Mouse (Mus musculus) forebrain, embryonic 15.5 days (tissue): ENCODE measurements around the gene Ank3. TPM values are rescaled to one million over a fixed set of nuclear protein-coding genes. Genes with fewer than 3 reads are reported as not detected.

Experiments
- ATAC-seq: fragments of 200-750 bp; cut with Nextera tagmentation; replicated peaks from 2 replicates; pipeline ENCODE4 v1.8.0; 2017; ENCODE audit warnings: mild to moderate bottlenecking, moderate TSS enrichment, moderate library complexity
- H3K27ac ChIP-seq: fragments of 300-500 bp; sonication (generic); replicated peaks from 2 replicates; pipeline ENCODE4 v1.5.1; 2015; ENCODE audit warnings: mild to moderate bottlenecking, inconsistent platforms
- H3K27me3 ChIP-seq: fragments of 300-500 bp; sonication (generic); 2 replicates; pipeline ENCODE4 v1.6.1; 2015; ENCODE audit warnings: inconsistent platforms
- H3K36me3 ChIP-seq: fragments of 300-500 bp; sonication (generic); 2 replicates; pipeline ENCODE4 v1.6.1; 2015; ENCODE audit warnings: mild to moderate bottlenecking, inconsistent platforms
- H3K4me1 ChIP-seq: fragments of 300-500 bp; sonication (generic); 2 replicates; pipeline ENCODE4 v1.6.1; 2015; ENCODE audit warnings: inconsistent platforms
- H3K4me2 ChIP-seq: fragments of 300-500 bp; sonication (generic); replicated peaks from 2 replicates; pipeline ENCODE4 v1.6.1; 2015; ENCODE audit warnings: mild to moderate bottlenecking, inconsistent platforms
- H3K4me3 ChIP-seq: fragments of 300-500 bp; sonication (generic); 2 replicates; pipeline ENCODE4 v1.5.1; 2015; ENCODE audit warnings: mild to moderate bottlenecking, inconsistent platforms
- H3K9ac ChIP-seq: fragments of 300-500 bp; sonication (generic); replicated peaks from 2 replicates; pipeline ENCODE4 v1.6.1; 2015; ENCODE audit warnings: mild to moderate bottlenecking, inconsistent platforms
- H3K9me3 ChIP-seq: fragments of 300-500 bp; sonication (generic); 2 replicates; pipeline ENCODE4 v1.6.1; 2016; ENCODE audit warnings: inconsistent platforms
- WGBS: fragments of 180-500 bp; shearing (Covaris S2); methylation state at CpG from one replicate; pipeline ENCODE4 v1.1.7; 2015; ENCODE audit warnings: mixed read lengths; 5-methylcytosine and 5-hydroxymethylcytosine counted together
- polyA plus RNA-seq: library from polyadenylated mRNA; unstranded; fragments of >200 nt; fragmentation: Nextera tagmentation; extraction: Ambion mirVana; gene quantifications from 2 replicates; pipeline ENCODE4 v1.2.1, GENCODE M21; 2015

Gene Ank3
- polyA plus RNA-seq, 1 experiment from 2014 or later: 91.2 TPM

GRCm38 (mm10) chr10:69579585-69579984 is 181.0 kb downstream of the Ank3 start:
- H3K4me3 ChIP-seq: no peak overlapping the region
- no peak overlapping the region for H3K27ac ChIP-seq
- 64% methylated on average over 12 of the region's 12 CpGs for whole genome bisulfite sequencing
- ATAC-seq: no peak
- H3K4me2 ChIP-seq: no peak overlapping the region
- no peaks in the 10 kb centered on the region for H3K27me3 ChIP-seq
- peaks cover 29% of the 10 kb centered on the region for H3K4me1 ChIP-seq
- H3K36me3 ChIP-seq: no peaks in the 10 kb centered on the region
- no peaks in the 10 kb centered on the region for H3K9me3 ChIP-seq
- H3K9ac ChIP-seq: no peak overlapping the region

GRCm38 (mm10) chr10:69581525-69581924 is 183.0 kb downstream of the Ank3 start:
- Histone ChIP-seq H3K9ac (no peak overlapping the region), H3K4me1 (peaks cover 21% of the 10 kb centered on the region), H3K4me2 (no peak overlapping the region), H3K27me3 (no peaks in the 10 kb centered on the region), H3K4me3 (no peak overlapping the region), H3K36me3 (no peaks in the 10 kb centered on the region), H3K9me3 (no peaks in the 10 kb centered on the region), H3K27ac (no peak overlapping the region)
- WGBS: 93% methylated on average over 2 of the region's 2 CpGs
- ATAC-seq: no peak

- Histone ChIP-seq H3K9ac (no peak overlapping the region), H3K9me3 (no peaks in the 10 kb centered on the region), H3K27ac (peak overlapping the region; percentile 43; the same call in 1 of the 2 replicates), H3K27me3 (no peaks in the 10 kb centered on the region), H3K4me1 (peaks cover 11% of the 10 kb centered on the region), H3K36me3 (no peaks in the 10 kb centered on the region), H3K4me2 (no peak overlapping the region), H3K4me3 (no peak overlapping the region)
- ATAC-seq: no peak; the same call in 1 of the 2 replicates
- 35% methylated on average over 11 of the region's 11 CpGs for WGBS
These were observed 185.4 kb downstream of the Ank3 start for GRCm38 (mm10) chr10:69583874-69584481.

- WGBS: 83% methylated on average over 5 of the region's 5 CpGs
- no peak for ATAC-seq
- H3K9ac ChIP-seq: no peak overlapping the region
- H3K27ac ChIP-seq: no peak overlapping the region
- H3K4me2 ChIP-seq: no peak overlapping the region
- H3K9me3 ChIP-seq: no peaks in the 10 kb centered on the region
- H3K27me3 ChIP-seq: no peaks in the 10 kb centered on the region
- H3K36me3 ChIP-seq: no peaks in the 10 kb centered on the region
- no peak overlapping the region for H3K4me3 ChIP-seq
- H3K4me1 ChIP-seq: peaks cover 11% of the 10 kb centered on the region
These were observed 186.0 kb downstream of the Ank3 start for GRCm38 (mm10) chr10:69584566-69584965.

GRCm38 (mm10) chr10:69585271-69585670 is 186.7 kb downstream of the Ank3 start:
- no peak for ATAC-seq
- no peak overlapping the region for H3K9ac ChIP-seq
- no peak overlapping the region for H3K27ac ChIP-seq
- H3K36me3 ChIP-seq: no peaks in the 10 kb centered on the region
- no peaks in the 10 kb centered on the region for H3K27me3 ChIP-seq
- no peak overlapping the region for H3K4me2 ChIP-seq
- WGBS: 87% methylated on average over 3 of the region's 3 CpGs
- H3K4me1 ChIP-seq: peaks cover 11% of the 10 kb centered on the region
- H3K9me3 ChIP-seq: no peaks in the 10 kb centered on the region
- H3K4me3 ChIP-seq: no peak overlapping the region

- H3K9me3 ChIP-seq: no peaks in the 10 kb centered on the region
- WGBS: 37% methylated on average over 15 of the region's 15 CpGs
- peak; percentile 91 for ATAC-seq
- H3K4me3 ChIP-seq: 0 out of 2 replicates have a peak overlapping the region, but pooled peaks have one; percentile 12
- no peaks in the 10 kb centered on the region for H3K36me3 ChIP-seq
- H3K27me3 ChIP-seq: no peaks in the 10 kb centered on the region
- H3K9ac ChIP-seq: 0 out of 2 replicates have a peak overlapping the region, but pooled peaks have one; percentile 12
- H3K27ac ChIP-seq: peak overlapping the region; percentile 81
- peaks cover 21% of the 10 kb centered on the region for H3K4me1 ChIP-seq
- H3K4me2 ChIP-seq: peak overlapping the region; percentile 37
These were observed 195.9 kb downstream of the Ank3 start for GRCm38 (mm10) chr10:69594186-69595131.

- WGBS: 90% methylated on average over 5 of the region's 5 CpGs
- ATAC-seq: no peak
- H3K27ac ChIP-seq: peak overlapping the region; percentile 81; the same call in 1 of the 2 replicates
These were observed 196.9 kb downstream of the Ank3 start for GRCm38 (mm10) chr10:69595487-69595886.

GRCm38 (mm10) chr10:69601471-69601870 is 202.9 kb downstream of the Ank3 start:
- WGBS: 69% methylated on average over 3 of the region's 3 CpGs
- Histone ChIP-seq H3K4me1 (peaks cover 7% of the 10 kb centered on the region), H3K27ac (no peak overlapping the region), H3K9me3 (no peaks in the 10 kb centered on the region), H3K36me3 (no peaks in the 10 kb centered on the region), H3K4me3 (no peak overlapping the region), H3K27me3 (no peaks in the 10 kb centered on the region), H3K4me2 (no peak overlapping the region), H3K9ac (no peak overlapping the region)
- ATAC-seq: no peak

More at GRCm38 (mm10) chr10:69595487-69595886, 196.9 kb downstream of the Ank3 start:
- no peak overlapping the region for H3K9ac ChIP-seq
- peaks cover 21% of the 10 kb centered on the region for H3K4me1 ChIP-seq
- no peaks in the 10 kb centered on the region for H3K27me3 ChIP-seq
- no peak overlapping the region for H3K4me2 ChIP-seq
- H3K9me3 ChIP-seq: no peaks in the 10 kb centered on the region
- H3K4me3 ChIP-seq: no peak overlapping the region
- H3K36me3 ChIP-seq: no peaks in the 10 kb centered on the region

- H3K36me3 ChIP-seq: no peaks in the 10 kb centered on the region
- H3K4me1 ChIP-seq: peaks cover 9% of the 10 kb centered on the region
- H3K9ac ChIP-seq: no peak overlapping the region
- no peak overlapping the region for H3K4me2 ChIP-seq
- ATAC-seq: no peak
- H3K9me3 ChIP-seq: no peaks in the 10 kb centered on the region
- H3K4me3 ChIP-seq: no peak overlapping the region
- H3K27ac ChIP-seq: no peak overlapping the region
- H3K27me3 ChIP-seq: no peaks in the 10 kb centered on the region
- WGBS: 79% methylated on average over 1 of the region's 1 CpGs
These were observed 204.1 kb downstream of the Ank3 start for GRCm38 (mm10) chr10:69602711-69603110.

- Histone ChIP-seq H3K9me3 (no peaks in the 10 kb centered on the region), H3K9ac (no peak overlapping the region), H3K4me2 (no peak overlapping the region), H3K4me3 (no peak overlapping the region), H3K27me3 (no peaks in the 10 kb centered on the region), H3K36me3 (no peaks in the 10 kb centered on the region), H3K27ac (no peak overlapping the region), H3K4me1 (peaks cover 9% of the 10 kb centered on the region)
- WGBS: 79% methylated on average over 6 of the region's 6 CpGs
- no peak for ATAC-seq
These were observed 206.0 kb downstream of the Ank3 start for GRCm38 (mm10) chr10:69604609-69605008.

GRCm38 (mm10) chr10:69605211-69605610 is 206.6 kb downstream of the Ank3 start:
- no peak overlapping the region for H3K4me3 ChIP-seq
- WGBS: 49% methylated on average over 12 of the region's 12 CpGs
- no peak overlapping the region for H3K9ac ChIP-seq
- H3K27me3 ChIP-seq: no peaks in the 10 kb centered on the region
- no peak for ATAC-seq
- no peak overlapping the region for H3K4me2 ChIP-seq
- peaks cover 9% of the 10 kb centered on the region for H3K4me1 ChIP-seq
- H3K27ac ChIP-seq: peak overlapping the region; percentile 31; the same call in 1 of the 2 replicates
- H3K9me3 ChIP-seq: no peaks in the 10 kb centered on the region
- no peaks in the 10 kb centered on the region for H3K36me3 ChIP-seq

- H3K4me1 ChIP-seq: peaks cover 18% of the 10 kb centered on the region
- H3K9me3 ChIP-seq: no peaks in the 10 kb centered on the region
- no peak overlapping the region for H3K4me3 ChIP-seq
- WGBS: 70% methylated on average over 14 of the region's 14 CpGs
- no peak for ATAC-seq
- no peaks in the 10 kb centered on the region for H3K36me3 ChIP-seq
- no peak overlapping the region for H3K27ac ChIP-seq
- H3K27me3 ChIP-seq: no peaks in the 10 kb centered on the region
- no peak overlapping the region for H3K4me2 ChIP-seq
- no peak overlapping the region for H3K9ac ChIP-seq
These were observed 209.1 kb downstream of the Ank3 start for GRCm38 (mm10) chr10:69607611-69608119.
